Mouse (Mus musculus) liver, embryonic 14.5 days (tissue): ENCODE results near the gene Ppp1r2.

Experiments used
- CTCF ChIP-seq: IDR thresholded peaks from 2 replicates; pipeline ENCODE4 v1.5.1; 2016; ENCODE audit warnings: antibody characterized with exemption, low read depth, control low read depth
- EP300 ChIP-seq: IDR thresholded peaks from 2 replicates; pipeline ENCODE4 v1.6.1; 2016; ENCODE audit warnings: antibody characterized with exemption, low read depth

GRCm38 (mm10) chr16:31297113-31297512 lies 22.0 kb upstream of the Ppp1r2 start:
- TF ChIP-seq CTCF (no peak), EP300 (no peak)
